Mouse (Mus musculus): ENCODE measurements around the gene Pdxp. TPM values are rescaled to one million over a fixed set of nuclear protein-coding genes. Genes with fewer than 3 reads are reported as not detected.

The Pdxp gene
- 0.22 TPM for polyA plus RNA-seq (2014; fragmentation: Illumina TruSeq; extraction: RNeasy Lipid Tissue Mini Kit (QIAGEN cat#74804); ENCODE audit: low replicate concordance)

DNA sequence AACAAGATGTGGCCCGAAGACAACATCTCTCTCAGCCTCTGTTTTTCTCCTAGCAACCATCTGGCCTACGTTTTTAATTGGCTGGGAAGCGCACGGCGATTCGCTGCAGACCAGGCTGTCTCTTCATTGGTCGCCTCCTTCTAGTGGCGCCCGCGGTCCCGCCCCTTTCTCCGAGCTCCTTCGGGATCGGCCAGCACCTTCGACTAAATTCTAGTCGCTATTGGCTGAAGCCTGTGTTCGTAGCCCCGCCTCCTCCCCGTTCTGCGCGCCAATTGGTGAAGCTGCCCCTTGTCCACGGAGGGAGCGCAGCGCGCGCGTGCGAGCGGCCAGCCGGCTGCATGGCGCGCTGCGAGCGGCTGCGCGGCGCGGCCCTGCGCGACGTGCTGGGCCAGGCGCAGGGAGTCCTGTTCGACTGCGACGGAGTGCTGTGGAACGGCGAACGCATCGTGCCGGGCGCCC lies at the start of gene Pdxp:
Pdxp (plus strand) TSS at position 288 of the 459 bp plus-strand sequence.

GRCm38 (mm10) chr15:78876991-78877809 lies 36.5 kb upstream of the Pdxp start, which contains the start of gene Gga1:
TSS of gene Gga1 (plus strand) at chr15:78877190.

DNA sequence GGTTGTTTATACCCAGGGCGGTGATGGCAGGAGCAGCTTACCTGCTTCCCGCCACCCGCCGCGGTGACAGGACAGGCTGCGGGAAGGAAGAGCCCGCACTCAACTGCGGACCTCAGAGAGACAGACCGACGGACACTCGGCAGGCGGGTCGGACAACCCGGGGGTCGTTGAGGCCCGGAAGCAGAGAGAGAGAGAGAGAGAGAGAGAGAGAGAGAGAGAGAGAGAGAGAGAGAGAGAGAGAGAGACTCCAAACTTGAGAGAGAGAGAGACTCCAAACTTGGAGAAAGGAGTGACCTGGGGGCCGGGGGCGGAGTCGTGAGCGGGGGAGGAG lies 14.3 kb upstream of the Pdxp start, which contains the start of gene Gm49510:
Gm49510 (plus strand) TSS at position 259 of the 331 bp plus-strand sequence.

GRCm38 (mm10) chr15:78899740-78900584 lies 13.8 kb upstream of the Pdxp start, which contains the start of gene Sh3bp1:
TSS of gene Sh3bp1 (plus strand) at chr15:78899768.

DNA sequence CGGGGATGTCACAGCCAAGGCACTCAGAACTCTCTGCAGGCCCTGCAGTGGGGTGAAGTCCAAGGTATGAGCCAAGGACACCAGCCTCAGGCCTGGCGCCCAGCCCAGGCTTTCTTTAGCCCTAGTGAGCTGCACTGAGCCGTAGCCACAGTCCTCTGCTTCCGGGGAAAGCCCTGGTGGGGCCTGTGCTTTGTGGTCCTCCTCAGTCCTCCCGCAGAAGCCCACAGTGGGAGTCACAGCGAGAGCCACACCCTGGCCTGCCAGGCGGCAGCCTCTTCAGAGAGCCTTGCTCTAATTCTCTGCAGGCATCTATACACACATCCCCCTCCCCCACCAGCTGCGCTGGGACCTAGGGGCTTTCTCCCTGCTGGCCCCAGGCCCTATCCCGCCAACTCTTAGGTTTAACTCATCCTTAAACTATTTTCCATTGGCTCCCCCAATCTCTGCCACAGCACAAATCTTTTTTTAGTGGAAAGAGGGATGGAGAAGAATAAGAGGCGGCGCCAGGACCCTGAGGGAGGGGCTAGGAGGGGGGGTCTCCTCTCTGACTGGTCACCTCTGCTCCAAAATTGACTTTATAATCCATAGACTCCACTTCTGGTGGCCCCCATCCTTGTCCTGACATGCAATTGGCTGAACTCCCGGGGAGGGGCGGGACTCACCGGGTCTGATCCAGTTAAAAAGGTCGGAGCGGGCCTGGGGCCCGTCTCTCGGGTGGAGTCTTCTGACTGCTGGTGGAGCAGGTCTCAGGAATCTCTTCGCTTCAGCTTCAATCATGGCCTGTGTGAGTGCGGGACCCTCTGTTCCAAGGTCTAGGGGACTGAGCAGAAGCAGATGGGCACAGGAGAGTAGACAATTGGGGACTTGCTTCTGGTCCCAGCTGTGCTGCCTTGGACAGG lies 12.6 kb downstream of the Pdxp start, which contains the start of gene Lgals1:
Lgals1 (plus strand) TSS at position 705 of the 899 bp plus-strand sequence.

GRCm38 (mm10) chr15:78934784-78935320 lies 21.1 kb downstream of the Pdxp start, which contains the start of gene Nol12:
TSS of gene Nol12 (plus strand) at chr15:78934933.

DNA sequence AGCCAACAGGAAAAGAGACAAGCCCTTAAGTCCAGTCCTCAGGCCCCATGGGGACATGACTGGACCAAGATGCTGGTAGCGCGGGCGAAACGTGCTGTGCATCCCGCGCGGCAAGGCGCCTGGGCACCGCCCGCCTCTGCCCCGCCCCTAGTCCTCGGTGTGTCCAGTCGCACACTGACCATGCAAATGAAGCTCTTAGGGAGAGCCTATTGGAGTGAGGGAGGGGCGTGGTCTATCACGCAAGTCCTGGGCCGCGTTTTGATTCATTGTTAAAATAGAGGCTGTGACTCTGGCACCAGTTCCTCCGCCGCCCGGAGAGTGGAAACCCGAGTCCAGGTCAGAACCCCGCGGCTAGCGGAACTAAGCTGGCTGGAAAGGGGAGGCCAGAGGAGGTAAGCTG lies 33.9 kb downstream of the Pdxp start, which contains the start of gene Triobp:
Triobp (plus strand) TSS at position 68 of the 400 bp plus-strand sequence.

Other genes with a start within 250 kb of the Pdxp start
- not detected for gene Elfn2, start 195.1 kb upstream of the Pdxp start, polyA plus RNA-seq (2014; fragmentation: Illumina TruSeq; extraction: RNeasy Lipid Tissue Mini Kit (QIAGEN cat#74804); ENCODE audit: low replicate concordance)
- 0.63 TPM for gene Mfng, start 140.4 kb upstream of the Pdxp start, polyA plus RNA-seq (2014; fragmentation: Illumina TruSeq; extraction: RNeasy Lipid Tissue Mini Kit (QIAGEN cat#74804); ENCODE audit: low replicate concordance)
- gene Card10, start 110.9 kb upstream of the Pdxp start, polyA plus RNA-seq (2014; fragmentation: Illumina TruSeq; extraction: RNeasy Lipid Tissue Mini Kit (QIAGEN cat#74804); ENCODE audit: low replicate concordance), result 0.37 TPM
- not detected for gene Cdc42ep1, start 71.3 kb upstream of the Pdxp start, polyA plus RNA-seq (2014; fragmentation: Illumina TruSeq; extraction: RNeasy Lipid Tissue Mini Kit (QIAGEN cat#74804); ENCODE audit: low replicate concordance)
- gene Lgals2, start 58.4 kb upstream of the Pdxp start, polyA plus RNA-seq (2014; fragmentation: Illumina TruSeq; extraction: RNeasy Lipid Tissue Mini Kit (QIAGEN cat#74804); ENCODE audit: low replicate concordance), result 283 TPM
- gene Gga1, start 36.7 kb upstream of the Pdxp start, polyA plus RNA-seq (2014; fragmentation: Illumina TruSeq; extraction: RNeasy Lipid Tissue Mini Kit (QIAGEN cat#74804); ENCODE audit: low replicate concordance), result not detected
- gene Gm49510, start 14.3 kb upstream of the Pdxp start, polyA plus RNA-seq (2014; fragmentation: Illumina TruSeq; extraction: RNeasy Lipid Tissue Mini Kit (QIAGEN cat#74804); ENCODE audit: low replicate concordance), result not detected
- gene Sh3bp1, start 14.2 kb upstream of the Pdxp start, polyA plus RNA-seq (2014; fragmentation: Illumina TruSeq; extraction: RNeasy Lipid Tissue Mini Kit (QIAGEN cat#74804); ENCODE audit: low replicate concordance), result 1.9 TPM
- not detected for gene Lgals1, start 12.8 kb downstream of the Pdxp start, polyA plus RNA-seq (2014; fragmentation: Illumina TruSeq; extraction: RNeasy Lipid Tissue Mini Kit (QIAGEN cat#74804); ENCODE audit: low replicate concordance)
- 1.3 TPM for gene Nol12, start 21.0 kb downstream of the Pdxp start, polyA plus RNA-seq (2014; fragmentation: Illumina TruSeq; extraction: RNeasy Lipid Tissue Mini Kit (QIAGEN cat#74804); ENCODE audit: low replicate concordance)
- gene Triobp, start 33.8 kb downstream of the Pdxp start, polyA plus RNA-seq (2014; fragmentation: Illumina TruSeq; extraction: RNeasy Lipid Tissue Mini Kit (QIAGEN cat#74804); ENCODE audit: low replicate concordance), result 1.0 TPM
- 171 TPM for gene H1f0, start 114.5 kb downstream of the Pdxp start, polyA plus RNA-seq (2014; fragmentation: Illumina TruSeq; extraction: RNeasy Lipid Tissue Mini Kit (QIAGEN cat#74804); ENCODE audit: low replicate concordance)
- gene Galr3, start 128.0 kb downstream of the Pdxp start, polyA plus RNA-seq (2014; fragmentation: Illumina TruSeq; extraction: RNeasy Lipid Tissue Mini Kit (QIAGEN cat#74804); ENCODE audit: low replicate concordance), result not detected
- 1.9 TPM for gene Ankrd54, start 149.0 kb downstream of the Pdxp start, polyA plus RNA-seq (2014; fragmentation: Illumina TruSeq; extraction: RNeasy Lipid Tissue Mini Kit (QIAGEN cat#74804); ENCODE audit: low replicate concordance)
- gene Eif3l, start 161.3 kb downstream of the Pdxp start, polyA plus RNA-seq (2014; fragmentation: Illumina TruSeq; extraction: RNeasy Lipid Tissue Mini Kit (QIAGEN cat#74804); ENCODE audit: low replicate concordance), result 47.0 TPM
- 7.6 TPM for gene Micall1, start 195.0 kb downstream of the Pdxp start, polyA plus RNA-seq (2014; fragmentation: Illumina TruSeq; extraction: RNeasy Lipid Tissue Mini Kit (QIAGEN cat#74804); ENCODE audit: low replicate concordance)
- gene Polr2f, start 227.1 kb downstream of the Pdxp start, polyA plus RNA-seq (2014; fragmentation: Illumina TruSeq; extraction: RNeasy Lipid Tissue Mini Kit (QIAGEN cat#74804); ENCODE audit: low replicate concordance), result not detected
- gene 1700088E04Rik, start 227.3 kb downstream of the Pdxp start, polyA plus RNA-seq (2014; fragmentation: Illumina TruSeq; extraction: RNeasy Lipid Tissue Mini Kit (QIAGEN cat#74804); ENCODE audit: low replicate concordance), result not detected